In genomic region chr1:21053009-21053408, GRCm38 (mm10) we compare ENCODE assay signal across 9 mouse cellular contexts. TPM values are rescaled to one million over a fixed set of nuclear protein-coding genes. Genes with fewer than 3 reads are reported as not detected.
A peak's percentile ranks its signal among the peaks of the same experiment; 100 is the strongest.
DNase-seq lines count a peak whose midpoint lies in the region; ATAC-seq and TF ChIP-seq lines count a peak whose summit lies in the region.
"Had no signal": no experiment of that assay in that cellular context is flagged by ENCODE, and none has a peak within 500 bp of the region (broad histone marks: within the 10 kb centered on the region; RNA-seq: fewer than 3 reads in every experiment).

No protein-coding gene starts in this region.

- no peaks in the 10 kb centered on the region for H3K36me3 ChIP-seq in embryonic facial prominence, embryonic 12.5 days
- no peaks in the 10 kb centered on the region for H3K36me3 ChIP-seq in forebrain, embryonic 16.5 days (ENCODE audit: control insufficient read depth, insufficient read depth)
- no peaks in the 10 kb centered on the region for H3K36me3 ChIP-seq in midbrain, postnatal 0 days (ENCODE audit: insufficient read depth, low read length)

- peak overlapping the region; percentile 59 for H3K27ac ChIP-seq in embryonic facial prominence, embryonic 12.5 days
- H3K27ac ChIP-seq in forebrain, embryonic 16.5 days (ENCODE audit: low read length), result no peak overlapping the region
- no peak overlapping the region for H3K27ac ChIP-seq in midbrain, postnatal 0 days (ENCODE audit: low read depth, low read length)
- H3K27ac ChIP-seq: macrophage had no signal

- TF ChIP-seq CTCF in midbrain, postnatal 0 days (IDR thresholded peaks at IDR 0.05), result no peak

- 59% methylated on average over 9 of the region's 9 CpGs for WGBS in embryonic facial prominence, embryonic 12.5 days
- 64% methylated on average over 9 of the region's 9 CpGs for WGBS in forebrain, embryonic 16.5 days
- 36% methylated on average over 9 of the region's 9 CpGs for WGBS in midbrain, postnatal 0 days

- intact Hi-C loops in left cerebral cortex, postnatal 10 days (cut with DNase I), result no loop called here

- no peak overlapping the region for H3K9ac ChIP-seq in embryonic facial prominence, embryonic 12.5 days
- no peak overlapping the region for H3K9ac ChIP-seq in forebrain, embryonic 16.5 days (replicated peaks; ENCODE audit: low read depth, low read length)
- no peak overlapping the region for H3K9ac ChIP-seq in midbrain, postnatal 0 days (replicated peaks; ENCODE audit: low read length, poor library complexity, severe bottlenecking)

- peaks cover 25% of the 10 kb centered on the region for H3K4me1 ChIP-seq in embryonic facial prominence, embryonic 12.5 days
- peaks cover 14% of the 10 kb centered on the region for H3K4me1 ChIP-seq in forebrain, embryonic 16.5 days (replicated peaks; ENCODE audit: control insufficient read depth, insufficient read depth, low read length)
- H3K4me1 ChIP-seq in midbrain, postnatal 0 days (ENCODE audit: insufficient read depth, low read length), result 0 out of 2 replicates have a peak, but pooled peaks cover 5% of the 10 kb centered on the region

- no peaks in the 10 kb centered on the region for H3K27me3 ChIP-seq in embryonic facial prominence, embryonic 12.5 days
- no peaks in the 10 kb centered on the region for H3K27me3 ChIP-seq in forebrain, embryonic 16.5 days (replicated peaks; ENCODE audit: control insufficient read depth, insufficient read depth, low read length)
- no peaks in the 10 kb centered on the region for H3K27me3 ChIP-seq in midbrain, postnatal 0 days (ENCODE audit: insufficient read depth, low read length)

- DNase-seq in left cerebral cortex, postnatal 10 days (ENCODE audit: extremely low spot score in 1 of 2, low spot score in 2 of 2), result peak; percentile 21 to 49
- DNase-seq in left cerebral cortex, adult 9 months (ENCODE audit: low spot score in 2 of 2), result no peak
- DNase-seq in midbrain, postnatal 0 days (ENCODE audit: low spot score), result peak; percentile 12
- no peak for DNase-seq in ovary, postnatal 10 days (ENCODE audit: low spot score)
- DNase-seq in spleen, postnatal 10 days (ENCODE audit: low spot score in 2 of 2), result no peak
- DNase-seq: thymus, postnatal 36 days had no signal

- no peak overlapping the region for H3K4me3 ChIP-seq in embryonic facial prominence, embryonic 12.5 days
- no peak overlapping the region for H3K4me3 ChIP-seq in forebrain, embryonic 16.5 days (replicated peaks; ENCODE audit: low read length)
- H3K4me3 ChIP-seq in midbrain, postnatal 0 days (ENCODE audit: low read depth, low read length), result no peak overlapping the region

- no peak overlapping the region for H3K4me2 ChIP-seq in embryonic facial prominence, embryonic 12.5 days (replicated peaks)
- H3K4me2 ChIP-seq in forebrain, embryonic 16.5 days (ENCODE audit: low read length), result no peak overlapping the region
- no peak overlapping the region for H3K4me2 ChIP-seq in midbrain, postnatal 0 days (ENCODE audit: low read depth, low read length, poor library complexity, severe bottlenecking)

- no peaks in the 10 kb centered on the region for H3K9me3 ChIP-seq in embryonic facial prominence, embryonic 12.5 days
- H3K9me3 ChIP-seq in forebrain, embryonic 16.5 days (ENCODE audit: control insufficient read depth, low read length), result no peaks in the 10 kb centered on the region
- H3K9me3 ChIP-seq in midbrain, postnatal 0 days (ENCODE audit: low read length), result no peaks in the 10 kb centered on the region

- ATAC-seq in embryonic facial prominence, embryonic 12.5 days (ENCODE audit: insufficient number of reproducible peaks, insufficient read depth, low FRiP score, low TSS enrichment), result no peak
- peak; percentile 49 for ATAC-seq in forebrain, embryonic 16.5 days
- 0 out of 2 replicates have a peak, but pooled peaks have one; percentile 23 for ATAC-seq in midbrain, postnatal 0 days (ENCODE audit: low FRiP score)

RNA-seq across cellular contexts. Expression of gene Tram2, which starts 26.0 kb away (rescaled TPM):
- total RNA-seq in left cerebral cortex, postnatal 10 days (2021), result 1 to 10 TPM; 2.5 to 2.9 TPM
- 8.0 TPM in 2 replicates for polyA plus RNA-seq in embryonic facial prominence, embryonic 12.5 days (2016; fragmentation: Nextera tagmentation; extraction: Ambion mirVana)
- 2.0 and 2.3 TPM in 2 replicates for polyA plus RNA-seq in forebrain, embryonic 16.5 days (2015; fragmentation: Nextera tagmentation; extraction: Ambion mirVana)
- 2.1 and 2.5 TPM in 2 replicates for total RNA-seq in midbrain, postnatal 0 days (2014; rRNA removed)
- polyA plus RNA-seq in midbrain, postnatal 0 days (2015; fragmentation: Nextera tagmentation; extraction: Ambion mirVana), result 1.4 and 1.5 TPM in 2 replicates

Comparison
In these comparisons a context has a peak if more than half of its experiments do, and no peak if none do; other contexts are left out.
1. DNase-seq: peak in left cerebral cortex, postnatal 10 days (2 of 2) and midbrain, postnatal 0 days (single experiment); none in left cerebral cortex, adult 9 months (0 of 2), ovary, postnatal 10 days (single experiment) and spleen, postnatal 10 days (0 of 2).